Mouse (Mus musculus) lung, postnatal 0 days (tissue): ENCODE results near the gene Igf2r.
A peak's percentile ranks its signal among the peaks of the same experiment; 100 is the strongest.

Experiments
- CTCF ChIP-seq: IDR thresholded peaks from 2 replicates; pipeline ENCODE4 v1.5.1; 2016; ENCODE audit warnings: antibody characterized with exemption, mild to moderate bottlenecking
- EP300 ChIP-seq: IDR thresholded peaks from 2 replicates; pipeline ENCODE4 v1.6.1; 2016; ENCODE audit warnings: antibody characterized with exemption, mild to moderate bottlenecking, control low read depth

- peak; percentile 62 for TF ChIP-seq CTCF
- TF ChIP-seq EP300: no peak
Measured at GRCm38 (mm10) chr17:12714080-12714561, 55.3 kb downstream of the Igf2r start.
